Mouse (Mus musculus) liver, postnatal 0 days (tissue): ENCODE data around the gene Thada. TPM values are rescaled to one million over a fixed set of nuclear protein-coding genes. Genes with fewer than 3 reads are reported as not detected.
A peak's percentile ranks its signal among the peaks of the same experiment; 100 is the strongest.

Experiments
- ATAC-seq: fragments of 200-750 bp; cut with Nextera tagmentation; 2 replicates; pipeline ENCODE4 v1.8.0; 2017; ENCODE audit warnings: mild to moderate bottlenecking, moderate library complexity
- DNase-seq: peaks from one replicate; pipeline ENCODE4 v3.0.0-alpha.2; 2016
- H3K27ac ChIP-seq: fragments of 300-500 bp; sonication (generic); 2 replicates; pipeline ENCODE4 v1.5.1; 2014; ENCODE audit warnings: antibody characterized with exemption, moderate library complexity, mild to moderate bottlenecking, low read depth
- H3K27me3 ChIP-seq: fragments of 300-500 bp; sonication (generic); 2 replicates; pipeline ENCODE4 v1.6.1; 2014; ENCODE audit warnings: low read length, control low read depth, mixed read lengths; ENCODE audit not compliant: insufficient read depth
- H3K36me3 ChIP-seq: fragments of 300-500 bp; sonication (generic); replicated peaks from 2 replicates; pipeline ENCODE4 v1.6.1; 2014; ENCODE audit warnings: mild to moderate bottlenecking, control low read depth, low read length, moderate library complexity, mixed read lengths; ENCODE audit not compliant: insufficient read depth
- H3K4me1 ChIP-seq: fragments of 300-500 bp; sonication (generic); 2 replicates; pipeline ENCODE4 v1.6.1; 2014; ENCODE audit warnings: antibody characterized with exemption, mild to moderate bottlenecking, control low read depth; ENCODE audit not compliant: insufficient read depth
- H3K4me2 ChIP-seq: fragments of 300-500 bp; sonication (generic); 2 replicates; pipeline ENCODE4 v1.6.1; 2014; ENCODE audit warnings: low read depth, mild to moderate bottlenecking, low read length, moderate library complexity, mixed read lengths
- H3K4me3 ChIP-seq: fragments of 300-500 bp; sonication (generic); 2 replicates; pipeline ENCODE4 v1.5.1; 2014; ENCODE audit warnings: low read depth, low read length
- H3K9ac ChIP-seq: fragments of 300-500 bp; sonication (generic); replicated peaks from 2 replicates; pipeline ENCODE4 v1.6.1; 2014; ENCODE audit warnings: mild to moderate bottlenecking, moderate library complexity
- H3K9me3 ChIP-seq: fragments of 300-500 bp; sonication (generic); 2 replicates; pipeline ENCODE4 v1.6.1; 2016; ENCODE audit warnings: mild to moderate bottlenecking, control low read depth, low read length, mixed read lengths
- CTCF ChIP-seq: sonication (generic); IDR thresholded peaks from 2 replicates; pipeline ENCODE4 v1.5.1; 2016; ENCODE audit warnings: antibody characterized with exemption, low read depth
- EP300 ChIP-seq: IDR thresholded peaks from 2 replicates; pipeline ENCODE4 v1.6.1; 2016; ENCODE audit warnings: antibody characterized with exemption, low read depth, mild to moderate bottlenecking
- whole genome bisulfite sequencing: fragments of 180-500 bp; shearing (Covaris S2); extraction: QIAGEN DNeasy Blood & Tissue Kit; methylation state at CpG from one replicate; pipeline ENCODE4 v1.1.7; 2014; ENCODE audit not compliant: insufficient replicate concordance; 5-methylcytosine and 5-hydroxymethylcytosine counted together
- polyA plus RNA-seq: library from polyadenylated mRNA; unstranded; fragments of >200 nt; fragmentation: Nextera tagmentation; extraction: Ambion mirVana; gene quantifications from 2 replicates; pipeline ENCODE4 v1.2.1, GENCODE M21; 2015

Gene Thada
- polyA plus RNA-seq, 1 experiment from 2014 or later: 1.2 TPM

GRCm38 (mm10) chr17:84335996-84336395 lies 130.0 kb downstream of the Thada start:
- Histone ChIP-seq H3K27me3 (no peaks in the 10 kb centered on the region), H3K27ac (no peak overlapping the region), H3K9me3 (no peaks in the 10 kb centered on the region), H3K4me3 (no peak overlapping the region), H3K9ac (no peak overlapping the region), H3K4me2 (no peak overlapping the region), H3K36me3 (peaks cover 4% of the 10 kb centered on the region), H3K4me1 (no peaks in the 10 kb centered on the region)
- ATAC-seq: no peak
- 60% methylated on average over 1 of the region's 1 CpGs for WGBS
- no peak for DNase-seq
- no peak for TF ChIP-seq EP300
- TF ChIP-seq CTCF: no peak

GRCm38 (mm10) chr17:84335076-84335475 lies 130.9 kb downstream of the Thada start:
- DNase-seq (no peak), ATAC-seq (no peak)
- H3K4me3 ChIP-seq: no peak overlapping the region
- H3K4me1 ChIP-seq: no peaks in the 10 kb centered on the region
- TF ChIP-seq EP300 (no peak), CTCF (no peak)
- no peak overlapping the region for H3K27ac ChIP-seq
- no peak overlapping the region for H3K9ac ChIP-seq
- no peaks in the 10 kb centered on the region for H3K27me3 ChIP-seq
- H3K9me3 ChIP-seq: no peaks in the 10 kb centered on the region
- WGBS: 88% methylated on average over 3 of the region's 3 CpGs
- no peak overlapping the region for H3K4me2 ChIP-seq
- H3K36me3 ChIP-seq: peaks cover 4% of the 10 kb centered on the region

GRCm38 (mm10) chr17:84334241-84335014 lies 131.6 kb downstream of the Thada start:
- TF ChIP-seq EP300: no peak
- TF ChIP-seq CTCF: no peak
- DNase-seq: no peak
- no peaks in the 10 kb centered on the region for H3K4me1 ChIP-seq
- no peak overlapping the region for H3K27ac ChIP-seq
- H3K4me2 ChIP-seq: no peak overlapping the region
- peaks cover 4% of the 10 kb centered on the region; the same call in 1 of the 2 replicates for H3K36me3 ChIP-seq
- no peak overlapping the region for H3K4me3 ChIP-seq
- no peak overlapping the region for H3K9ac ChIP-seq
- peak; percentile 44; the same call in 1 of the 2 replicates for ATAC-seq
- WGBS: 57% methylated on average over 5 of the region's 5 CpGs
- H3K27me3 ChIP-seq: no peaks in the 10 kb centered on the region
- H3K9me3 ChIP-seq: no peaks in the 10 kb centered on the region

GRCm38 (mm10) chr17:84332940-84333339 lies 133.1 kb downstream of the Thada start:
- no peak overlapping the region for H3K9ac ChIP-seq
- H3K4me3 ChIP-seq: no peak overlapping the region
- peaks cover 4% of the 10 kb centered on the region; the same call in 1 of the 2 replicates for H3K36me3 ChIP-seq
- DNase-seq (no peak), ATAC-seq (no peak)
- no peak for TF ChIP-seq CTCF
- TF ChIP-seq EP300: no peak
- WGBS: 68% methylated on average over 5 of the region's 5 CpGs
- no peaks in the 10 kb centered on the region for H3K9me3 ChIP-seq
- no peaks in the 10 kb centered on the region for H3K27me3 ChIP-seq
- H3K27ac ChIP-seq: no peak overlapping the region
- no peak overlapping the region for H3K4me2 ChIP-seq
- no peaks in the 10 kb centered on the region; the same call in 1 of the 2 replicates for H3K4me1 ChIP-seq

GRCm38 (mm10) chr17:84330986-84331385 lies 135.0 kb downstream of the Thada start:
- H3K27me3 ChIP-seq: no peaks in the 10 kb centered on the region
- TF ChIP-seq EP300: no peak
- no peak for TF ChIP-seq CTCF
- no peak overlapping the region for H3K4me3 ChIP-seq
- DNase-seq (no peak), ATAC-seq (no peak)
- H3K36me3 ChIP-seq: no peaks in the 10 kb centered on the region; the same call in 1 of the 2 replicates
- no peak overlapping the region for H3K27ac ChIP-seq
- H3K9me3 ChIP-seq: no peaks in the 10 kb centered on the region
- 78% methylated on average over 8 of the region's 8 CpGs for WGBS
- H3K4me2 ChIP-seq: no peak overlapping the region
- no peak overlapping the region for H3K9ac ChIP-seq
- H3K4me1 ChIP-seq: peaks cover 2% of the 10 kb centered on the region

GRCm38 (mm10) chr17:84330506-84330905 lies 135.5 kb downstream of the Thada start:
- H3K4me2 ChIP-seq: no peak overlapping the region
- WGBS: 55% methylated on average over 6 of the region's 6 CpGs
- H3K4me1 ChIP-seq: peaks cover 4% of the 10 kb centered on the region
- H3K36me3 ChIP-seq: no peaks in the 10 kb centered on the region; the same call in 1 of the 2 replicates
- no peaks in the 10 kb centered on the region for H3K27me3 ChIP-seq
- H3K9me3 ChIP-seq: no peaks in the 10 kb centered on the region
- H3K9ac ChIP-seq: no peak overlapping the region
- DNase-seq (no peak), ATAC-seq (no peak)
- TF ChIP-seq CTCF (no peak), EP300 (no peak)
- no peak overlapping the region for H3K4me3 ChIP-seq
- no peak overlapping the region for H3K27ac ChIP-seq
